Mouse (Mus musculus) cerebellum, adult 8-10 months (tissue): ENCODE measurements around the gene Snx3.

Experiments used
- DNase-seq: peaks from one replicate; pipeline ENCODE4 v3.0.0; 2022

The Snx3 gene

DNA sequence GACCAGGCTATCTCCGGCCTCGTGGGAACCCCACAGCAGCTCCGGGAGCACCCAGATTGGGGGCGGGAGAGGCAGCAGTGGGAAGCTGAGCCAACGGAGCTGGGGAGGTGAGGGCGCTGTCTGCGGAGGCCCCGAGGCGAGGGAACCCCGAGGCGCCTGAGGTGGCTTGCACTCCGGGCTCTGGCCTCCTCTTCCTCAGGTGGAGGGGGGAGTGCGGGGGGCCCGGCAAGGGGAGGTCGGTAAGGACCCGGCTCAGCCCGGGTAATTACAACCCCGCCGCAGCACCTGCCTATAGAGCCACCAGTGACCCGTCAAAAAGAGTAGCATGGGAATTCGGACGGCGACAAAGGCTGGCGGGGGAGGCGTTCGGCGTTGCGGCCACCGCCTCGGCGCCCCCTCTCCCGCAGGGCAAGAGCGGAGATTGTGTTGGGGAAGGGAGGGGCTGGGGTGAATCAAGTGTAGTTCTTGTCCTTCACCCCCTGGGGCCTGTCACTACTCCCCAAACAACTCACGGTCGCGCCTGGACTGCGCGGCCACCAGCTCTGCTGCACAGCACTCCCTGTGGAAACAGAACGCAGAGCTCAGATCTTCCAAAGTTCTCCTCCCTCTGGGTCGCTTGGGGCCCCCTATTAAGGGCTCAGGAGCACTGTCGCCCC lies 77.8 kb downstream of the Snx3 start:
- DNase-seq: no peak

DNA sequence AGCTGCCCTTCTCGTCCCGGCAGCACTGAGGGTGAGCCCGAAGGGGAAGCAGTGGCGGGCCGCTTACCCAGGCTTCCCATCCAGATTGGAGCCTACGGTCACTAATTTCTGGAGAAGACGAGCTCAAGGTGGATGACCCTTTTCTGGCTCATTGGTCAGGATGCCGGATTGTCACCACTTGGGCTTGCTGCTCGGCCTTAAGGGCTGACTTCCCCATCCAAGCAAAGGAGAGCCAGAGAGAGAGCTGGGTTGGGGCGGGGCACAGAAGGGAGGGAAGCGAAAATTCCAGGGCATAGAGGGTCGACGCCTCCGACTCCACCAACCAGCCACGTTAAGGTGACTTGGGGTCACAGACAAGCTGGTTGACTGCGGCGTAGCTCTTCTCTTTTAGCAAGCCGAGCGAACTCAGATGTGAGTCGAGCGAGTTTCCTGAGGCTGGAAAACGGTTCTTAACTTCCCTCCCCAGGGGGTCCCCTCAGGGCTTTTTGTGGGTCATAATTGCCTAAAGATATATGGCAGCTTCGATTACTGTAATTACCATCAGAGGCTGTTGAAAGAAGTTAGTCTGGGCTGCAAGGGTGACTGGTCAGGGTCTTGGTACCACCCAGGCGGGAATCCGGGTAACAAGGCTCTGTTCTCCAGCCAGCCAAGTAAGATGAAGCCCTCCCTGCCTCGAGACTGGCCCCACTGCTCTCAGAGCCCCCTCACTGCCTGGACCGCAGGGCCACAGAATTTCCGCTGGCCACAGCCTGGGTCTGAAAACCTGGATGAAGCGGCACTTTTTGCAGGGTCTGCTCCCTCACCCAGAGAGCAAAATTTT lies 78.5 kb downstream of the Snx3 start:
- DNase-seq: no peak

DNA sequence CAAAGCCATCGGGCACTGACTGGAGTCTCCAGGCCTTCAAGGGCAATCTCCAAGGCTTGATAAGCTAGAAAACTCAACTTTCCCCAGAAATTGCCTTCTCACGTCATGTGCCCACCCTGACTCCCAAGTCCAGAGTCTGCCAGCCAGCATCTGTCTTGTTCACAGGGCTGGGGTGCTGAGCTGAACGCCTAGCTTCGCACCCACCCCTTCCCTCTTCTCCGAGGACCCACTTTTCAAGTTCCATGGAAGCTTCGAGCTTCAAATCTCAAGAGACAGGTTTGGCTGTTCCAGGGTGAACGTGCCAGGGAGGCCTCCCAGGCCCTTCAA lies 79.1 kb downstream of the Snx3 start:
- DNase-seq: no peak

DNA sequence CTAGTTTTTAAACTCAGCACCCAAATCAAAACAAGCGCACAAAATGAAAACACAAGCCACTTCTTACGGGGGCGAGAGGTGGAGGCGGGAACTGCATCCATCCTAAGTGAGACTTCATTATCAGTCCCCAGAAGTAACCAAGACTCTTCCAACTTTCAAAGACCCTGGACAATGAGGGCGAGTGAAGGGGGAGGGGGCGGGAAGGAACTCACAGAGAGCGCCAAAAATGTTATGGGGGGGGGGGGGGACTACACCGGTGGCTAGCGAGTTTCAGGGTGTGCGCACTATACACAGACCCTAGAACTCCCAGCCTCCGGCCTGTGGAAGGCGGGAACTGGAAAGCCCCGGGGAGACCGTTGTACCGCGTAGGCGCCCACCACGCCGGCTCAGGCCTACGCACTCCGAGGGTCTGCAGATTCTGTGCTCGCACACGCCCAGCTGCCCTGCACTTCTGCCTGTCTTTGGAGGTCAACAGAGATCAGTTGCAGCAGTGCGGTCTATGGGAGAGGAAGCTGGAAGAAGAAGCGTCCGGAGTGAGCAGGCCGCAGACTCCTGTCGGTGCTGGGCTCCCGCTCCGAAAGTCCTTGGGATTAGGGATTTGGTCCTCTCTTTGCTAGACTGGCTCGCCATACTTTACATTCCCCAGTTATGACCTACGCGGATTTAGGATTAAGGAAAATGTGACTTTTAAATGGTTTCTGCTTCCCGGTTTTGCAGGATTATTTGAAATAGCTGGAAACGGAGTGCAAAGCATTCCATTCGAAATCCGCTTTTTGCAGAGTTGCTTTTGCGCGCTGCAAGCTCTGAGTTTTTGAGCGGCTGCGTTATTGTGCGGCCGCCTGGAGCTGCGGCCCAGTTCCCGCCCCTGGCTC lies 80.1 kb downstream of the Snx3 start:
- DNase-seq: no peak

DNA sequence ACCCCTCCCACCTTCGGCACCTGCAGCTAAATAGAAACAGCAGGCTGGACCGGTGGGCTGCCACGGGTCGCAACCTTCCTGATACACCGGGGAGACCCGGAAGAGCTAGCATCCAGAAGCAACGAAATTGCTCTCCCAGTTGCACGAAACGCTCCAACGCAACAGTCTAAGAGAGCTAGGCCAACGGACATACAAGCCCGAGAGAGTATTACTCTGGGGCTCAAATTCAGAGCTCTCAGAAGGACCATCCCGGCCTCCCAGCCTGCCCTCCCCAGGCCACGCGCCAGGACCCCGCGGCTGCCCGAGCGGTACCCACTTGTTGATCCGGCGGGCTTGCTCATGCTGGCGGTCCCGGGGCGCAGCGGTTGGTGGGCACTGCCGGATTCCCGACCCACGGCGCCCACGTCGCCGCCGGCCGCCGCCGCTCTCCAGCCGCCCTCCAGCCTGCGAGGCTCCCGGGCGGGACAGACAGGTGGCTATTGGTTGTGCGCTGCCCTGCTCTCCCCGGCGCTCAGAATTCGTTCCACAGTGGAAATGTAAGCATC lies 80.8 kb downstream of the Snx3 start:
- no peak for DNase-seq

DNA sequence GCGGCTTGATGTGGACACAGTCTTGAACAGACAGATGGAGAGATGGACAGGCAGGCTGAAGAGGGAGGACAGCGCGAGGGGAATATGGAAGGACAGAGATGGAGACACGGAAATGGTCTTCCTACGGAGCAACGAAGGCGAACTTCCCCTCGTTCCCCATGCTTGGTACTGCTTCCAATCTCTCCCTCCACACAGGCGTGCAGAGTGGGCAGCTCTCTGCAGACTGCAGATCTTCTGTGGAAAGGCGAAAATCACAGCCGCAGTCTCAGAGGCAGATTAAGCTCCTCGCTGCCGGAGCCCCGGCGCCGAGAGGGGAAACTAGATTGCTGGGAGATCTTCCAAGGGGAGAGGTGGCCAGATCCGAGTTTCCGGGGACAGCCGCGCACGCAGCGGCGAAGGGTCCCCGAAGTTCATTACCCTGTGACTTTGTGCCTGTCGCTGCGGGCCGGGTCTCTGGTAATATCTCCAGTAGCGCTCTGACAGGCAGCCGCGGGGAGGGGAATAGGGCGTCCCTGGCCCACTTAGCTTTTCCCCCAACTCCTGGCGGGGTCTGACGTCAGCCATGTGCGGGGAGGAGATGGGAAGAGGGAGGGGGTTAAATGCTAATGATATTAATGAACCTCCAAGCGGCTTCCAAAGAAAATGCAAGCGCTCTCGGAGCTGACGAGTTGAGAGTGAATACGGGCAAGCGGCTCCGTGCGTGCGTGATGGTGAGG lies 81.5 kb downstream of the Snx3 start, which contains the start of the genes Nr2e1 and Ostm1:
TSS of gene Nr2e1 (minus strand) at position 476 of the 716 bp plus-strand sequence.
TSS of gene Ostm1 (plus strand) at position 666 of the 716 bp plus-strand sequence.
- no peak for DNase-seq

DNA sequence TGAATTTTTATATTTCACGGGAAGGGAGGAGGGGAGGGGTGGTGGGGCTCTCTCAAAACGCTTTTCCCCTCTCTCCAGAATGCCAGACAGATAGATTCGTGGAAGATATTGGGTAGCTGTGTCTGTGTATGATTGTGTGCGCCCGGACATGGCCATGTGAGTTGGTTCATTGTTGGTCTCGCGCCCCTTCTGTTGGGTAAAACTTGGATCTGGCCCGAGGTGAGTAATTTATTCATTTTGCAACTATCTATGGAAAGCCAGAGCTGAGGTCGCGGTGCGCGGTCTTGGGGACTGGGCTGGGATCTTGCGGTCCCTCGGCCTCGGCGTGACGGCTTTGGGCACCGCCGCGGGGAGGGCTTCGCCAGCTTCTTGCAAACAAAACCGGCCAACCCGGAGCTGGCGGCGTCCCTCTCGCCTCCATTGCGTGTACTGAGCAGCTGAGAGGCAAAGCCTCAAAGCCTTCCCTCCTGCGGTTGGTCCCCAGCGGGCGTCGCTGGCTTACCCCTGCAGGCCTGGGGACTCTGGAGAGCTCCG lies 82.1 kb downstream of the Snx3 start:
- no peak for DNase-seq

DNA sequence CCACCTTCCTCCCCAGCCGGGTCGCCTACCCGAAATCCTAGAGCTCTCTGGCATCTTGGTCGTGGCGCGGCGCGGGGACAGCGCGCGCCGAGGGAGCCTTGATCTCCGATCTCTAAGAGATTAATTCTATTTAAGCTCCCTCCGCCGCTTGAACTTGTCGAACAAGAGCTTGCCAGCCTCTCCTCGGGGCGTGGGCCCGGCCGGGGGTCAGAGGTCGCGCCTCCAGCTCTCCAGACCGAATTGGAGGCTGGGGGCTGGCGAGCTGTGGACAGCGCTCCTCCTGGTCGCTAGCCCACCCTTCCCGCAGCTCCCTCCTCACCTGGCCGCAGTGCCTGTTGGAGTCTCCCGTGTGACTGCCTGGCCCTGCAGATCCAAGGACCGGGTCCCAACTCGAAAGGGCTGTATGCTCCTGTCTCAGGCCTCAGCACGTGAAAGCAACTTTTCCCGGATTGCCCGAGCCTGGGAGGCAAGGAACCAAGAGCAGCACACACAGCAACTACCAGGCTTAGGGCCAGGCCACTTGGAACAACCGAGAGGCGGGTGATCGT lies 82.7 kb downstream of the Snx3 start:
- no peak for DNase-seq
